Mouse (Mus musculus) thymus, adult 2 months (tissue): ENCODE data around the gene Htr2c. TPM values are rescaled to one million over a fixed set of nuclear protein-coding genes. Genes with fewer than 3 reads are reported as not detected.

Experiments
- DNase-seq: peaks from one replicate; pipeline ENCODE4 v3.0.0; 2021
- H3K27ac ChIP-seq: fragments of 200-500 bp; 2 replicates; pipeline ENCODE4 v1.5.1; 2012; ENCODE audit warnings: low read length, control low read depth; ENCODE audit not compliant: control insufficient read depth, insufficient read depth
- H3K27me3 ChIP-seq: fragments of 200-500 bp; 2 replicates; pipeline ENCODE4 v1.6.1; 2012; ENCODE audit warnings: mild to moderate bottlenecking, low read length, moderate library complexity, mixed read lengths; ENCODE audit not compliant: control insufficient read depth, insufficient read depth
- H3K36me3 ChIP-seq: fragments of 200-500 bp; 2 replicates; pipeline ENCODE4 v1.6.1; 2012; ENCODE audit warnings: mild to moderate bottlenecking, low read length, moderate library complexity; ENCODE audit not compliant: control insufficient read depth, insufficient read depth
- H3K4me1 ChIP-seq: fragments of 200-500 bp; replicated peaks from 2 replicates; pipeline ENCODE4 v1.6.1; 2012; ENCODE audit warnings: low read length; ENCODE audit not compliant: control insufficient read depth, insufficient read depth
- H3K4me3 ChIP-seq: fragments of 200-500 bp; 2 replicates; pipeline ENCODE4 v1.5.1; 2012; ENCODE audit warnings: mild to moderate bottlenecking, low read length, control low read depth, moderate library complexity; ENCODE audit not compliant: control insufficient read depth, insufficient read depth
- CTCF ChIP-seq: fragments of 200-500 bp; IDR thresholded peaks from 2 replicates; pipeline ENCODE4 v1.5.1; 2012; ENCODE audit warnings: mild to moderate bottlenecking, control low read depth, low read length, moderate library complexity, borderline replicate concordance; ENCODE audit not compliant: control insufficient read depth, poor library complexity, insufficient read depth; ENCODE audit errors: extremely low read depth
- POLR2A ChIP-seq: fragments of 200-500 bp; IDR thresholded peaks from 2 replicates; pipeline ENCODE4 v1.6.1; 2012; ENCODE audit warnings: mild to moderate bottlenecking, low read length, control low read depth, moderate library complexity; ENCODE audit not compliant: control insufficient read depth, poor library complexity, insufficient read depth; ENCODE audit errors: extremely low read depth
- WGBS: fragments of 180-500 bp; shearing (Covaris S2); methylation state at CpG from one replicate; pipeline ENCODE4 v1.1.7; 2018; 5-methylcytosine and 5-hydroxymethylcytosine counted together
- polyA plus RNA-seq: library from polyadenylated mRNA; depleted of rRNA; stranded (reverse); fragments of >200 nt; gene quantifications from 2 replicates; pipeline ENCODE4 v1.2.3, GENCODE M21; 2012; rRNA removed

The Htr2c gene
- not detected in 2 replicates for polyA plus RNA-seq

- DNase-seq, result no peak
- Histone ChIP-seq H3K4me3 (no peak within 1 kb of the TSS), H3K36me3 (no peaks in the 10 kb centered on the region), H3K27ac (no peak within 1 kb of the TSS), H3K27me3 (no peaks in the 10 kb centered on the region), H3K4me1 (no peaks in the 10 kb centered on the region)
- WGBS, result 15% methylated on average over 27 of the region's 27 CpGs
- no peak for TF ChIP-seq POLR2A
- TF ChIP-seq CTCF, result no peak
Observed at GRCm38 (mm10) chrX:146962258-146962913, at the start of gene Htr2c. TSS of gene Htr2c (plus strand) at chrX:146962513.

DNA sequence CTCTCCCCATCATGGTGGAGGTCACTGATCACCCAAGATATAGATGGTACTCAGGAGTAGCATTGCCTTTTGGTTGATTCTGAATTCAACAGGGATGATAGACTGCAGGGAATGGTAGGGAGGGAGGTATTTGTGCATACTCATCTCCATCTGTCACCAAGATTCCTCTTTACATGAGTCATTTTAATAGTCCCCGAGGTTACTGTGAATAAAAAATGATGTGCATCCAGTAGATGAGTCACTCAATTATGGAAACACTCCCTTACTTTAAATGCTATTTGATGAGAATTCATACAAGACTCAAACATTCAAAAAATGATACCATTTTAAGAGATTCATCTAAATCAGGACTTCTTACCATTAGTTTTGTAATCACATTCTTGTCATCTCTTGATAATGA lies 34.1 kb upstream of the Htr2c start:
- DNase-seq, result no peak
- no peak overlapping the region for H3K27ac ChIP-seq
- H3K27me3 ChIP-seq, result no peaks in the 10 kb centered on the region
- no peaks in the 10 kb centered on the region for H3K36me3 ChIP-seq
- TF ChIP-seq CTCF (no peak), POLR2A (no peak)
- 71% methylated on average over 1 of the region's 1 CpGs for WGBS
- no peaks in the 10 kb centered on the region for H3K4me1 ChIP-seq
- no peak overlapping the region for H3K4me3 ChIP-seq

DNA sequence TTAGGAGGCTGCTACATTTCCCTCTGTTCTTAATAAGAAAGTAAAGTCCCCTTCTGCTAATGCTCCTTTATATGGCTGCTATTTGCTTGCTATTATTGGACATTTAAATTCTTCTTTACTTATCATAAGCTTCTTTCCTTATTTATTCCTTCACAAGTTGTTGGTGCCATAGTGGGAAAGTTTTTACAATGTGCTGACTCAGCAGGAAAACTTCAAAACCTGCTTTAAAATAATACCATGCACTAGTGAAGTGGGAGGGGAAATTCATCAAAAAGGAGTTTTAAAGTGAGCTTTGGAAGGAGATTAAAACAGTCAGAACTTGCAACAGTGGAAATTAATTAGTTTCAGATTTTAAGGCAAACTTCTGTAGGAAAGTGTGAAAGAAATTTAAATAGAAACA lies 26.0 kb upstream of the Htr2c start:
- Histone ChIP-seq H3K27ac (no peak overlapping the region), H3K36me3 (no peaks in the 10 kb centered on the region), H3K4me1 (no peaks in the 10 kb centered on the region), H3K4me3 (no peak overlapping the region), H3K27me3 (no peaks in the 10 kb centered on the region)
- TF ChIP-seq POLR2A (no peak), CTCF (no peak)
- no peak for DNase-seq

DNA sequence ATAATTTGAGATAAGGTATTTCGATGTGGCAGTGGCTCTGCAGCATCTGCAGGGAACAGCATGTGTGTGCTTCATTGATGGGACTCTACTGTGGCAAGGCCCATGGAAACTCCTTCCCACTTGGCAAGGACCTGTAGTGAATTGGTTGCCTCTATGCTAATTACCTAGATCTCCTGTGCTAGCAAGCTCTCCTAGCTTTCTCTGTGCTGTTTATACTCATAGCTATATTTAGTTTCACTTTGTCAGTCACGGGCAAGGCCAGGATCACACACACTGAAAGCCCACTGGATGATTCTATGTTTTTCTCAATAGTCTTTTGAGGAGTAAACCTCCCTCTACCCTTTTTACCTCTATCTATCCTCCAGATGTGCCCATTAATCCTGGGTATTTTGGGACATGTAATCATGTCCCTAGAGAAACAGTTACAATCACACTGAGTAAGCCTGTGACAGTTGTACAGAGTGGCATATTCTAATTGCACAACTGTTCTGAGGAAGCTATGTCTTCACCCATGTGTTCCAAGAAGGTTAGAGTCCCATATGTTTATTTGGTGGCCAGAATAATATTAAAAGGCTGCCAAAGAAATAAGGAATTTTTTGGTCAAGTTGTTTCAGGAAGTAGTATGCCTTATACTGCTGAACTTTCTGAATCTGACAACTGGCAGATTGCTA lies 16.0 kb upstream of the Htr2c start:
- TF ChIP-seq CTCF, result no peak
- TF ChIP-seq POLR2A, result no peak
- DNase-seq, result no peak
- H3K4me1 ChIP-seq, result no peaks in the 10 kb centered on the region
- WGBS, result 50% methylated on average over 2 of the region's 2 CpGs
- no peak overlapping the region for H3K4me3 ChIP-seq
- H3K36me3 ChIP-seq, result no peaks in the 10 kb centered on the region
- H3K27ac ChIP-seq, result no peak overlapping the region
- no peaks in the 10 kb centered on the region for H3K27me3 ChIP-seq

- TF ChIP-seq CTCF (no peak), POLR2A (no peak)
- no peaks in the 10 kb centered on the region for H3K36me3 ChIP-seq
- DNase-seq, result no peak
- H3K27me3 ChIP-seq, result no peaks in the 10 kb centered on the region
- H3K27ac ChIP-seq, result no peak overlapping the region
- no peak overlapping the region for H3K4me3 ChIP-seq
- H3K4me1 ChIP-seq, result no peaks in the 10 kb centered on the region
Observed at GRCm38 (mm10) chrX:146946996-146947395, 15.3 kb upstream of the Htr2c start.

DNA sequence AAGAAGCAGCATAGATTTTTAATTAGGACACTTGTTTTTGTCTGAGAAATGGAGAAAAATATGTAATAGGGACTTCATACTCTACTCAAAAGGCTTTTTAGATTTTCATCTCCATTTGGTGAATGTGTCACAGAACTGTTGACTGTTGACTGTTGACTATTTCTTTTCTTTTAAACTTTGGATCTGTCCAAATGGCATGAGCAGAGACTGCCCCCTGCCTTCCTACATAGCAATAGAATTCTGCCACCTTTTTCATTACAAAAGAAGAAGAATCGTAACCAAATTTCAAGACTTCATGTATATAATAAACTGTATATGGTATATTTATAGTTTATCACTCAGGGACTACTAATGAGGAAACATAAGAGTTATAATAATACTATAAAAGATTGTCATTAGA lies 3.7 kb upstream of the Htr2c start:
- H3K27ac ChIP-seq, result no peak overlapping the region
- H3K36me3 ChIP-seq, result no peaks in the 10 kb centered on the region
- no peak for DNase-seq
- H3K4me3 ChIP-seq, result no peak overlapping the region
- WGBS, result 45% methylated on average over 1 of the region's 1 CpGs
- H3K27me3 ChIP-seq, result no peaks in the 10 kb centered on the region
- no peaks in the 10 kb centered on the region for H3K4me1 ChIP-seq
- no peak for TF ChIP-seq CTCF
- no peak for TF ChIP-seq POLR2A

GRCm38 (mm10) chrX:146959960-146960359 lies 2.4 kb upstream of the Htr2c start:
- TF ChIP-seq POLR2A (no peak), CTCF (no peak)
- H3K36me3 ChIP-seq, result no peaks in the 10 kb centered on the region
- WGBS, result 12% methylated on average over 10 of the region's 10 CpGs

More at GRCm38 (mm10) chrX:146959960-146960359, 2.4 kb upstream of the Htr2c start:
- Histone ChIP-seq H3K27me3 (no peaks in the 10 kb centered on the region), H3K4me3 (no peak overlapping the region), H3K4me1 (no peaks in the 10 kb centered on the region), H3K27ac (no peak overlapping the region)
- DNase-seq, result no peak
